Mouse (Mus musculus): ENCODE results near the gene Olfr721-ps1. TPM values are rescaled to one million over a fixed set of nuclear protein-coding genes. Genes with fewer than 3 reads are reported as not detected.

Olfr721-ps1 gene
- polyA plus RNA-seq, 1 experiment from 2014 or later, result not detected

Other genes with a start within 250 kb of the Olfr721-ps1 start
- not detected in 2 replicates for gene Olfr720, start 214.5 kb upstream of the Olfr721-ps1 start, polyA plus RNA-seq (2016; fragmentation: Nextera tagmentation; extraction: Ambion mirVana)
- not detected in 2 replicates for gene Olfr31, start 78.5 kb upstream of the Olfr721-ps1 start, polyA plus RNA-seq (2016; fragmentation: Nextera tagmentation; extraction: Ambion mirVana)
- 2.8 and 3.7 TPM in 2 replicates for gene Il3ra, start 55.0 kb upstream of the Olfr721-ps1 start, polyA plus RNA-seq (2016; fragmentation: Nextera tagmentation; extraction: Ambion mirVana)

Measured in hindbrain, embryonic 12.5 days (tissue).